Mouse (Mus musculus) G1E (cell line): ENCODE results near the gene Rasd1.

Experiments used
- CTCF ChIP-seq: IDR thresholded peaks from 2 replicates; pipeline ENCODE4 v1.5.1; 2012; ENCODE audit warnings: low read depth, low read length, inconsistent platforms, mixed read lengths
- GATA1 ChIP-seq: IDR thresholded peaks from 2 replicates; pipeline ENCODE4 v1.6.1; 2012; ENCODE audit warnings: borderline replicate concordance, low read length, inconsistent platforms, mixed read lengths
- TAL1 ChIP-seq: conservative IDR thresholded peaks from 2 replicates; pipeline ENCODE4 v1.6.1; 2012; ENCODE audit warnings: low read depth, low read length, inconsistent platforms, mixed read lengths

- TF ChIP-seq CTCF (no peak), GATA1 (no peak), TAL1 (no peak)
These were observed 4.0 kb downstream of the Rasd1 start for GRCm38 (mm10) chr11:59960476-59961337.
